Mouse (Mus musculus): ENCODE measurements around the gene Cidec. TPM values are rescaled to one million over a fixed set of nuclear protein-coding genes. Genes with fewer than 3 reads are reported as not detected.

The Cidec gene
- polyA plus RNA-seq, 1 experiment from 2014 or later = not detected

DNA sequence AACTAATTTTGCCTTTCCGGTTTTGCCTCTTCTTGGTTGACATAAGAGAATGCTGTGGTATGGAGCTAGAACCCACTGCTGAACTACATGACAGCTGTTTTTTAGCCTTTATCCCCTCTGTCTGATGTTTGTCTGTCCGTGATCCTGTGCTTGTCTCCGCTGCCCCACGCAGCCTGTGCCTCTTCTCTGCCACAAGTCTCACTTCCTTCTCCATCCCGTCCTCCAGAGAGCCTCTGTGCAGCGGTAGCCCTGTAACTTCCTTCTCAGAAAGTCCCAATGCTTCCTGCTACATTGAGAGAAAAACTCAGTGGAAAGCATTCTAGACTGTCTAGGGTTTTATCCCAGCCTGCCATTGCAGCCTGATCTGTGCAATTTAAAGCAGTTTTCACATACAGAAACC, 56.3 kb downstream of the Cidec start:
- Histone ChIP-seq H3K27ac (no peak overlapping the region), H3K9ac (no peak overlapping the region; the same call in 1 of the 2 replicates), H3K4me1 (replicated peaks) (peaks cover 28% of the 10 kb centered on the region), H3K4me3 (peak overlapping the region; percentile 87), H3K9me3 (no peaks in the 10 kb centered on the region), H3K36me3 (peaks cover 58% of the 10 kb centered on the region), H3K27me3 (no peaks in the 10 kb centered on the region), H3K4me2 (peak overlapping the region; percentile 97)
- WGBS = 84% methylated on average over 6 of the region's 6 CpGs
- ATAC-seq (ENCODE audit: low FRiP score) = no peak

DNA sequence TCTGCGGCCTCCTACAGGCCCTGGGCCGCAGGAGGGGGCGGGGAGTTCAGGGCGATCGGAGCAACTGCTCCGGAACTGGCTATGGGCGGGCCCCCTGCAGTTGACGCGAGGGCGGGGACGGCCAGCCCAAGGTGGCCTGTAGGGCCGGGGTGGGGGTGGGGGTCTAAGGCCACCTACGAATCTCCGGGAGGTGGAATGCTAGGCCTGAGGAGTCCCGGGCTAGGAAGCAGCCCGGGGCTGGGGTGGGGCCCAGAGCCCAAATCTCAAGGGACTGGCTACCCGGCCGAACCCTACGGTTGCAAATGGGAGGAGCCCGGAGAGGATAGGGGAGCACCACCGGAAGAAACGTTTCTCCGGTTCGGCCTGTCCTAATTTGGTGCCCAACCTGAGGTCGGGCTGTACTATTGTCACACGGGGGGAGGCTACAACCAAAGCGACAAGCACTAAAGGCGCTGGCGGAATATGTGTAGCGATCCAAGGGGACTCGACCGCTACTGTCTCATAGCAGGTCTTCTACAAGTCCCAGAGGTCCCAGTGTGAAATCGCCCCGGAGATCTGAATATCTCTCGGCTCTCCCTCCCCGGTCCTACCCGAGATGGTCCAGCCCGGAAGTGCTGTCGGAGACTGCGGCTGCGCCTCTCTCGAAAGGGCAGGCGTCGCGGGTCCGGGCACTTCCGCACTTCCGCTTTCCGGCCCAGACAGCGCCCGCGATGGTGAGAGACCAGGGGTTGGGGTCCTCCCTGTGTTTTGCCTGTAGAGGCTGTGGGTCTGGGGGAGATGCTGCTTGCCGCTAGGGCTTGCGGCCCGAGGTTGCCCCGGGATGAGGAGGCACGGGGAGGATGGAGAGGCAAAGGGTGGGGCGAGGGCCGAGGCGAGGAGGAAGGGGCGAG, 57.8 kb downstream of the Cidec start, which contains the start of the genes Tada3 and Arpc4:
TSS of gene Tada3 (minus strand) at position 388 of the 890 bp plus-strand sequence.
TSS of gene Arpc4 (plus strand) at position 620 of the 890 bp plus-strand sequence.
- Histone ChIP-seq H3K4me1 (replicated peaks) (peaks cover 28% of the 10 kb centered on the region), H3K27me3 (no peaks in the 10 kb centered on the region), H3K4me3 (peak within 1 kb of the TSS; percentile 87), H3K27ac (peak within 1 kb of the TSS; percentile 95), H3K9me3 (no peaks in the 10 kb centered on the region), H3K9ac (peak within 1 kb of the TSS; percentile 93), H3K36me3 (peaks cover 58% of the 10 kb centered on the region), H3K4me2 (peak within 1 kb of the TSS; percentile 97)
- ATAC-seq (ENCODE audit: low FRiP score) = peak; percentile 96
- WGBS = 0% methylated on average over 61 of the region's 61 CpGs

DNA sequence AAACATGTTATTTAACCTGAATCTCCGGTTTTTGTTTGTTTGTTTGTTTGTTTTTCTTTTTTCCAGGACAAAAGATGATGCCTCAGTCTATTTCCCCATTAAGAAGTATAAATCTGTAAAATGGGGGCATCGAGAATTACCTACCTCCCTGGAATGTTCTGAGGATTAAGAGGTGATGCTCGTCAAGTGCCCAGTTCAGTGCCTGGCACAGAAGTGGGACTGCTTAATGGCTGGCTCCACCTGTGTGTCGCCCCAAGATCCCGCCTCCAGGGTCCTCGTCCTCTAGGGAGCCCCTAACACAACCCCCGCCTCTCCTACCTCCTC, 58.4 kb downstream of the Cidec start:
- 11% methylated on average over 7 of the region's 7 CpGs for WGBS

More for the DNA sequence above, 58.4 kb downstream of the Cidec start:
- H3K36me3 ChIP-seq = peaks cover 58% of the 10 kb centered on the region
- H3K4me3 ChIP-seq = peak overlapping the region; percentile 87
- peak overlapping the region; percentile 95 for H3K27ac ChIP-seq
- H3K9ac ChIP-seq = peak overlapping the region; percentile 93
- H3K4me1 ChIP-seq (replicated peaks) = peaks cover 28% of the 10 kb centered on the region
- peak overlapping the region; percentile 97 for H3K4me2 ChIP-seq
- H3K27me3 ChIP-seq = no peaks in the 10 kb centered on the region
- no peaks in the 10 kb centered on the region for H3K9me3 ChIP-seq
- no peak for ATAC-seq (ENCODE audit: low FRiP score)

Small RNA genes within 50 kb of the gene (microRNA-seq; reads per million reads assigned to microRNA genes)
- gene Gm24387 = not detected

Other genes with a start within 250 kb of the Cidec start
- gene Lhfpl4, start 240.4 kb downstream of the Cidec start, polyA plus RNA-seq (2015; fragmentation: Nextera tagmentation; extraction: Ambion mirVana) = 52.3 and 57.0 TPM in 2 replicates
- gene Mtmr14, start 197.9 kb downstream of the Cidec start, polyA plus RNA-seq (2015; fragmentation: Nextera tagmentation; extraction: Ambion mirVana) = 34.7 and 35.5 TPM in 2 replicates
- 1.2 and 1.9 TPM in 2 replicates for gene Cpne9, start 153.5 kb downstream of the Cidec start, polyA plus RNA-seq (2015; fragmentation: Nextera tagmentation; extraction: Ambion mirVana)
- 17.1 and 17.3 TPM in 2 replicates for gene Brpf1, start 128.6 kb downstream of the Cidec start, polyA plus RNA-seq (2015; fragmentation: Nextera tagmentation; extraction: Ambion mirVana)
- 8.7 and 9.6 TPM in 2 replicates for gene Ogg1, start 108.8 kb downstream of the Cidec start, polyA plus RNA-seq (2015; fragmentation: Nextera tagmentation; extraction: Ambion mirVana)
- gene Camk1, start 91.8 kb downstream of the Cidec start, polyA plus RNA-seq (2015; fragmentation: Nextera tagmentation; extraction: Ambion mirVana) = 79.6 and 86.3 TPM in 2 replicates
- gene Tada3, start 57.9 kb downstream of the Cidec start, polyA plus RNA-seq (2015; fragmentation: Nextera tagmentation; extraction: Ambion mirVana) = 70.0 and 70.6 TPM in 2 replicates
- 416 and 430 TPM in 2 replicates for gene Arpc4, start 57.6 kb downstream of the Cidec start, polyA plus RNA-seq (2015; fragmentation: Nextera tagmentation; extraction: Ambion mirVana)
- gene Ttll3, start 46.5 kb downstream of the Cidec start, polyA plus RNA-seq (2015; fragmentation: Nextera tagmentation; extraction: Ambion mirVana) = 11.8 TPM in 2 replicates
- 17.5 and 19.5 TPM in 2 replicates for gene Rpusd3, start 16.4 kb downstream of the Cidec start, polyA plus RNA-seq (2015; fragmentation: Nextera tagmentation; extraction: Ambion mirVana)
- gene Jagn1, start 6.8 kb upstream of the Cidec start, polyA plus RNA-seq (2015; fragmentation: Nextera tagmentation; extraction: Ambion mirVana) = 92.9 and 96.9 TPM in 2 replicates
- gene Il17re, start 22.7 kb upstream of the Cidec start, polyA plus RNA-seq (2015; fragmentation: Nextera tagmentation; extraction: Ambion mirVana) = 0.09 and 0.17 TPM in 2 replicates
- 2.0 and 2.4 TPM in 2 replicates for gene Il17rc, start 35.7 kb upstream of the Cidec start, polyA plus RNA-seq (2015; fragmentation: Nextera tagmentation; extraction: Ambion mirVana)
- 67.2 and 72.4 TPM in 2 replicates for gene Creld1, start 47.5 kb upstream of the Cidec start, polyA plus RNA-seq (2015; fragmentation: Nextera tagmentation; extraction: Ambion mirVana)
- 5.3 and 7.1 TPM in 2 replicates for gene Prrt3, start 66.2 kb upstream of the Cidec start, polyA plus RNA-seq (2015; fragmentation: Nextera tagmentation; extraction: Ambion mirVana)
- 105 and 110 TPM in 2 replicates for gene Emc3, start 95.9 kb upstream of the Cidec start, polyA plus RNA-seq (2015; fragmentation: Nextera tagmentation; extraction: Ambion mirVana)
- 3.0 and 3.2 TPM in 2 replicates for gene Fancd2, start 95.9 kb upstream of the Cidec start, polyA plus RNA-seq (2015; fragmentation: Nextera tagmentation; extraction: Ambion mirVana)
- gene Fancd2os, start 165.0 kb upstream of the Cidec start, polyA plus RNA-seq (2015; fragmentation: Nextera tagmentation; extraction: Ambion mirVana) = 0.19 and 0.23 TPM in 2 replicates
- gene Brk1, start 169.0 kb upstream of the Cidec start, polyA plus RNA-seq (2015; fragmentation: Nextera tagmentation; extraction: Ambion mirVana) = 235 and 248 TPM in 2 replicates
- gene Vhl, start 188.2 kb upstream of the Cidec start, polyA plus RNA-seq (2015; fragmentation: Nextera tagmentation; extraction: Ambion mirVana) = 65.0 and 68.5 TPM in 2 replicates
- gene Irak2, start 202.7 kb upstream of the Cidec start, polyA plus RNA-seq (2015; fragmentation: Nextera tagmentation; extraction: Ambion mirVana) = 1.7 and 2.1 TPM in 2 replicates

Measured in hindbrain, embryonic 13.5 days (tissue).